Mouse (Mus musculus): ENCODE measurements around the gene Fgf10. TPM values are rescaled to one million over a fixed set of nuclear protein-coding genes. Genes with fewer than 3 reads are reported as not detected.

Fgf10 gene
- polyA plus RNA-seq (2014; fragmentation: Nextera tagmentation; extraction: Ambion mirVana), result 2.6 and 3.9 TPM in 2 replicates

DNA sequence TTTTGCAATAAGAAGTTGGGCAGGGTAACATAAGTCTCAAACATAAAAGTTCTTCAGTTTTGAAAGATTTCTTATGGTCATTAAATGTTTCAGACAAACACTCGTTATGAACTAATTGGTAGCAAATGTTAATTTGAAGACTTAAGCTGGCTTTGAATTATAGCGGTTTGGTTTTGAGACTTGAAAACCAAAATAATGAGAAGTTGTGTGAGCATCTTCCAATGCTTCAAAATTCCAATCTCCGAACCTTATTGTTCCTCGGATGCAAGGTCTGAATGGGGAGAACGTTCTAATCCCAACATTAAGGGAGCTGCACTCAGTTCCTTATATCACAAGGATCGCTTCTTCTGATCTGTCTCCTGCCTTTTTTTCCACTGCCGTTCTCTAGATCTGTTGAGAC, at the start of gene Fgf10:
Fgf10 (plus strand) TSS at position 301 of the 400 bp plus-strand sequence.
- Histone ChIP-seq H3K9ac (no peak within 1 kb of the TSS), H3K4me3 (replicated peaks; ENCODE audit: low read length) (no peak within 1 kb of the TSS), H3K27ac (no peak within 1 kb of the TSS), H3K9me3 (ENCODE audit: control insufficient read depth, low read length) (no peaks in the 10 kb centered on the region), H3K4me1 (replicated peaks; ENCODE audit: control insufficient read depth, insufficient read depth, low read length) (no peaks in the 10 kb centered on the region), H3K36me3 (replicated peaks; ENCODE audit: control insufficient read depth, insufficient read depth) (no peaks in the 10 kb centered on the region), H3K4me2 (replicated peaks) (no peak within 1 kb of the TSS), H3K27me3 (ENCODE audit: control insufficient read depth, insufficient read depth, low read length) (no peaks in the 10 kb centered on the region)
- DNase-seq (ENCODE audit: low spot score) (no peak), ATAC-seq (ENCODE audit: low FRiP score) (no peak)
- 79% methylated on average over 7 of the region's 7 CpGs for WGBS

- no peak overlapping the region for H3K27ac ChIP-seq
- H3K4me3 ChIP-seq (replicated peaks; ENCODE audit: low read length), result no peak overlapping the region
- H3K4me1 ChIP-seq (replicated peaks; ENCODE audit: control insufficient read depth, insufficient read depth, low read length), result no peaks in the 10 kb centered on the region
- no peak overlapping the region for H3K4me2 ChIP-seq (replicated peaks)
- no peaks in the 10 kb centered on the region for H3K36me3 ChIP-seq (replicated peaks; ENCODE audit: control insufficient read depth, insufficient read depth)
- 69% methylated on average over 3 of the region's 3 CpGs for WGBS
- H3K9ac ChIP-seq, result no peak overlapping the region
- no peaks in the 10 kb centered on the region for H3K27me3 ChIP-seq (ENCODE audit: control insufficient read depth, insufficient read depth, low read length)
- ATAC-seq (ENCODE audit: low FRiP score) (no peak), DNase-seq (ENCODE audit: low spot score) (no peak)
- H3K9me3 ChIP-seq (ENCODE audit: control insufficient read depth, low read length), result no peaks in the 10 kb centered on the region
Measured at GRCm38 (mm10) chr13:118629661-118630428, 39.7 kb upstream of the Fgf10 start.

DNA sequence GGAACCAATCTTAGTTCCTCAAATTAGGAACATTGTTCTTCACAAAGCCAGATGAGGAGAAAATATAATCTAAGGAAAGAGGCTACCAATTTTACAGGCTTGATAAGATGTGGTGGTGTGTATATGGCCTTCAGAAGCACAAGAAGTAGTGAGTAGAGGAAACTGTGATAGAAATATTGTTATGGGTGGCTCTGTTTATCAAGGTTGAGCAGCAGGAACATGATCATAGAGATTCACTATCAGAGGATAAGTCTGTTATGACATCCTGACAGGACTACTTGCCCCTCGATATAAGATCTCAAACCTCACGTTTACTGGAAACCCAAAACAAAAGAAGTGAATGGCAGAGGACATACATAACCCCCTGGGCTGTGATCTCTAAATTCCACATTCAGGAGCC, 38.1 kb upstream of the Fgf10 start:
- no peak for ATAC-seq (ENCODE audit: low FRiP score)
- WGBS, result 83% methylated on average over 2 of the region's 2 CpGs
- DNase-seq (ENCODE audit: low spot score), result no peak
- Histone ChIP-seq H3K9ac (no peak overlapping the region), H3K27ac (no peak overlapping the region), H3K4me1 (replicated peaks; ENCODE audit: control insufficient read depth, insufficient read depth, low read length) (no peaks in the 10 kb centered on the region), H3K9me3 (ENCODE audit: control insufficient read depth, low read length) (no peaks in the 10 kb centered on the region), H3K4me2 (replicated peaks) (no peak overlapping the region), H3K4me3 (replicated peaks; ENCODE audit: low read length) (no peak overlapping the region), H3K36me3 (replicated peaks; ENCODE audit: control insufficient read depth, insufficient read depth) (no peaks in the 10 kb centered on the region), H3K27me3 (ENCODE audit: control insufficient read depth, insufficient read depth, low read length) (no peaks in the 10 kb centered on the region)

DNA sequence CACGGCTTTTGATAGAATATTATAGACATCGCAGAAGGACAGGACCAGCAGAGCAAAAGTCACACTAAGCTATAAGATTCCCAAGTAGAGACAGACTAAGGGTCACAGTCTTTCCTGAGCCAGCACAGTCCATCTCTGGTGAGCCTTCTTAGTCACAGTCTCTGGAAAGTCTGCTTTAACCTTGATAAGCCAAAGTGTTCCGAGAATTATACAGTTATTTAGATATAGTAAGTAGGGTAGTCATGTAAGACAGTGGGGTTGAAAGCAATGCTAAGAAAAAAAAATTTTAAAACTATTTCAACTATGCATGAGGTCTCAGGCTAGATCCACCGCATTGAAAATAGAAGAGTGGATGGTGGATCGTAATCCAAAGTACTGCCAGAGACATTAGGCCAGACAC, 33.5 kb upstream of the Fgf10 start:
- 97% methylated on average over 5 of the region's 5 CpGs for whole genome bisulfite sequencing
- H3K36me3 ChIP-seq (replicated peaks; ENCODE audit: control insufficient read depth, insufficient read depth), result no peaks in the 10 kb centered on the region
- H3K9me3 ChIP-seq (ENCODE audit: control insufficient read depth, low read length), result no peaks in the 10 kb centered on the region
- H3K4me3 ChIP-seq (replicated peaks; ENCODE audit: low read length), result no peak overlapping the region
- no peak overlapping the region for H3K27ac ChIP-seq
- H3K4me2 ChIP-seq (replicated peaks), result no peak overlapping the region
- H3K27me3 ChIP-seq (ENCODE audit: control insufficient read depth, insufficient read depth, low read length), result no peaks in the 10 kb centered on the region
- DNase-seq (ENCODE audit: low spot score), result no peak
- H3K4me1 ChIP-seq (replicated peaks; ENCODE audit: control insufficient read depth, insufficient read depth, low read length), result no peaks in the 10 kb centered on the region
- no peak for ATAC-seq (ENCODE audit: low FRiP score)
- no peak overlapping the region for H3K9ac ChIP-seq

DNA sequence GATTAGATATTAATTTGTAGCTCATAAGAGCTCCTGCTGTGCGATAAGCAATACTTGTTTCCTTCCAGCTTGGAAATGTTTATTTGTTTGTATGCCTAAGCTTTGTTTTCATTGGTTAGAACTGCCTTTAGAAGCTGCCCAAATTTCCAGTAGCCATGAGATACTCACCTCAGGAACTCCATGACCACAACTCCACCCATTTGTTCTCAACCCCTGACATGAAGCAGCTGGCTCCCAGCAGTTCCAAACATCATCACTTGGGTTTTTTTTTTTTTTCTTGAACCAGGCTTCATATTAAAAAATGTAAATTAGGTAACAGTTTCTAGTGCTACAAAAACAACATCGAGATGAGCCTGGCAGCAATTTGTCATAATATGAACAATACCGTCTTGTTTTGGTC, 27.0 kb upstream of the Fgf10 start:
- 87% methylated on average over 3 of the region's 3 CpGs for WGBS
- H3K36me3 ChIP-seq (replicated peaks; ENCODE audit: control insufficient read depth, insufficient read depth), result no peaks in the 10 kb centered on the region
- no peaks in the 10 kb centered on the region for H3K27me3 ChIP-seq (ENCODE audit: control insufficient read depth, insufficient read depth, low read length)
- no peak overlapping the region for H3K9ac ChIP-seq
- no peak for ATAC-seq (ENCODE audit: low FRiP score)
- no peak overlapping the region for H3K4me2 ChIP-seq (replicated peaks)
- no peaks in the 10 kb centered on the region for H3K9me3 ChIP-seq (ENCODE audit: control insufficient read depth, low read length)
- no peak overlapping the region for H3K27ac ChIP-seq
- DNase-seq (ENCODE audit: low spot score), result no peak
- H3K4me1 ChIP-seq (replicated peaks; ENCODE audit: control insufficient read depth, insufficient read depth, low read length), result no peaks in the 10 kb centered on the region
- H3K4me3 ChIP-seq (replicated peaks; ENCODE audit: low read length), result no peak overlapping the region

DNA sequence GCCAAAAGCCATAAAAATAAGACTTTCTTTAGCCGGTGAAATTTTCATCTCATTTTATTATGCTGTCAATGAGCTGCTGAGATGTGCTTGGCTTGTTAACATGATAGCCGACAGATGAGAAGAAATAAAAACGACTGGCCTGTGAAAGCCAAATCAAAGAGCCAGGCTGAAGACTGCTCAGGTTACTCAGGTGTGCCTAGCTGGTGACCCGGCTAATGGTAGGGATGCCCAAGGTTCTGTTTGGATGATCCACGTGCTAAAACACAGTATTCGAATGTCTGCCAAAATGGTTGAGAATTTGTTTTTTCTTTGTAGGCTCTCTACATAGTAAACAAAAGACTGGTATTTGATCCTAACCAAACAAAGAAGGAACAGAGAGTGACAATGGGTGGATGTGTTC, 26.5 kb upstream of the Fgf10 start:
- no peak for ATAC-seq (ENCODE audit: low FRiP score)

GRCm38 (mm10) chr13:118656991-118657390, 12.6 kb upstream of the Fgf10 start:
- H3K36me3 ChIP-seq (replicated peaks; ENCODE audit: control insufficient read depth, insufficient read depth), result no peaks in the 10 kb centered on the region
- no peaks in the 10 kb centered on the region for H3K9me3 ChIP-seq (ENCODE audit: control insufficient read depth, low read length)
- DNase-seq (ENCODE audit: low spot score) (no peak), ATAC-seq (ENCODE audit: low FRiP score) (no peak)
- H3K27ac ChIP-seq, result no peak overlapping the region
- no peaks in the 10 kb centered on the region for H3K4me1 ChIP-seq (replicated peaks; ENCODE audit: control insufficient read depth, insufficient read depth, low read length)
- H3K4me3 ChIP-seq (replicated peaks; ENCODE audit: low read length), result no peak overlapping the region
- no peak overlapping the region for H3K4me2 ChIP-seq (replicated peaks)
- H3K9ac ChIP-seq, result no peak overlapping the region
- 46% methylated on average over 5 of the region's 5 CpGs for WGBS
- no peaks in the 10 kb centered on the region for H3K27me3 ChIP-seq (ENCODE audit: control insufficient read depth, insufficient read depth, low read length)

More for the DNA sequence above, 26.5 kb upstream of the Fgf10 start:
- Histone ChIP-seq H3K9me3 (ENCODE audit: control insufficient read depth, low read length) (no peaks in the 10 kb centered on the region), H3K36me3 (replicated peaks; ENCODE audit: control insufficient read depth, insufficient read depth) (no peaks in the 10 kb centered on the region), H3K4me3 (replicated peaks; ENCODE audit: low read length) (no peak overlapping the region), H3K4me2 (replicated peaks) (no peak overlapping the region), H3K27ac (no peak overlapping the region), H3K4me1 (replicated peaks; ENCODE audit: control insufficient read depth, insufficient read depth, low read length) (no peaks in the 10 kb centered on the region), H3K27me3 (ENCODE audit: control insufficient read depth, insufficient read depth, low read length) (no peaks in the 10 kb centered on the region), H3K9ac (no peak overlapping the region)
- WGBS, result 83% methylated on average over 6 of the region's 6 CpGs
- no peak for DNase-seq (ENCODE audit: low spot score)

DNA sequence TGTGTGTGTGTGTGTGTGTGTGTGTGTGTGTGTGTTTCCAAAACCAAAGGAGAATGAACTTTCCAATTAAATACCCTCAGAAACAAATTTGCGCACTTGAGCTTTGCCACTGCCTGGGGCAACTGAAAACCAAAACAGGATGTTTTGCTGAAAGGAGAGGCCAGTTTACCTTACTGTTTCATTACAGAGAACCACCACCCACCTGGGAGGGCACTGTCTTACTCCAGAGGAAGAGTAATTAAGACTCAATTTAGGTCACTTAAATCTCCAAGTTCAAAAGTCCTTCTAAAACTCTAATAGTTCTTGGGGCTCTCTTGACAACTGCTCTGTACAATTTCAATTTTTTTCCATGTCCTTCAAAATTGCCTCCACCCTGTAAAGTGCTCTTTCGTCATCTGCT, 11.6 kb upstream of the Fgf10 start:
- no peaks in the 10 kb centered on the region for H3K27me3 ChIP-seq (ENCODE audit: control insufficient read depth, insufficient read depth, low read length)
- no peak overlapping the region for H3K4me3 ChIP-seq (replicated peaks; ENCODE audit: low read length)
- WGBS, result 95% methylated on average over 2 of the region's 2 CpGs
- H3K4me1 ChIP-seq (replicated peaks; ENCODE audit: control insufficient read depth, insufficient read depth, low read length), result no peaks in the 10 kb centered on the region
- DNase-seq (ENCODE audit: low spot score), result no peak
- no peak for ATAC-seq (ENCODE audit: low FRiP score)
- no peaks in the 10 kb centered on the region for H3K9me3 ChIP-seq (ENCODE audit: control insufficient read depth, low read length)
- no peak overlapping the region for H3K4me2 ChIP-seq (replicated peaks)
- H3K9ac ChIP-seq, result no peak overlapping the region
- no peaks in the 10 kb centered on the region for H3K36me3 ChIP-seq (replicated peaks; ENCODE audit: control insufficient read depth, insufficient read depth)
- H3K27ac ChIP-seq, result no peak overlapping the region

- Histone ChIP-seq H3K27me3 (ENCODE audit: control insufficient read depth, insufficient read depth, low read length) (no peaks in the 10 kb centered on the region), H3K9me3 (ENCODE audit: control insufficient read depth, low read length) (no peaks in the 10 kb centered on the region), H3K4me2 (replicated peaks) (no peak overlapping the region), H3K4me1 (replicated peaks; ENCODE audit: control insufficient read depth, insufficient read depth, low read length) (no peaks in the 10 kb centered on the region), H3K27ac (no peak overlapping the region), H3K36me3 (replicated peaks; ENCODE audit: control insufficient read depth, insufficient read depth) (no peaks in the 10 kb centered on the region), H3K4me3 (replicated peaks; ENCODE audit: low read length) (no peak overlapping the region), H3K9ac (no peak overlapping the region)
- DNase-seq (ENCODE audit: low spot score) (no peak), ATAC-seq (ENCODE audit: low FRiP score) (no peak)
- WGBS, result 92% methylated on average over 7 of the region's 7 CpGs
Measured at GRCm38 (mm10) chr13:118658608-118659326, 10.8 kb upstream of the Fgf10 start.
